Mouse (Mus musculus): ENCODE measurements at regions not wholly inside any gene's neighbourhood (a gene's known extent, or its start where the extent isn't known, plus 50 kb on each side); places are given as distances from the start of the nearest gene placed in this dataset.

DNA sequence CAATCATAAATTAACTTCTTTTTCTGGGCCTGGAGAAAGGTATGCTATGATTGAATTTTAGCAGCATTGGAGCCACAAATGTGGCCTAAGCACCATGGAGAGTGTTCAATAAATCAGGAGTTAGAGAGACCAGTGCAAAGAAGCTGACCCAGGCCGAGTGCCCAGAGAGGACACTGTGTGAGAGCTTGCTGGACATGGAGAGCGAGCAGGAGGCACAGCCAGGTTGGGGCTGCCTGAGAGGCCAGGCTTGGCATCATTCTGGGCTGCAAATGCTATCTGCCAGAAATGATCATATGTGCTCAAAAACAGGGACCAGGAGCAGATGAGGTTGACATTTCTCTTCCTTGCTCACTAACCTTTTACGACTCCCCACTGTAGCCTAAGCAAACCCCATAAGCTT lies 224.5 kb upstream of the 4931429L15Rik start:
- Histone ChIP-seq H3K9ac (no peak overlapping the region), H3K36me3 (no peaks in the 10 kb centered on the region), H3K27me3 (no peaks in the 10 kb centered on the region; the same call in 1 of the 2 replicates), H3K4me3 (no peak overlapping the region), H3K4me2 (no peak overlapping the region), H3K4me1 (replicated peaks) (no peaks in the 10 kb centered on the region; the same call in 1 of the 2 replicates), H3K27ac (no peak overlapping the region), H3K9me3 (no peaks in the 10 kb centered on the region)
- WGBS: 89% methylated on average over 3 of the region's 3 CpGs
- no peak for ATAC-seq (ENCODE audit: low FRiP score)

DNA sequence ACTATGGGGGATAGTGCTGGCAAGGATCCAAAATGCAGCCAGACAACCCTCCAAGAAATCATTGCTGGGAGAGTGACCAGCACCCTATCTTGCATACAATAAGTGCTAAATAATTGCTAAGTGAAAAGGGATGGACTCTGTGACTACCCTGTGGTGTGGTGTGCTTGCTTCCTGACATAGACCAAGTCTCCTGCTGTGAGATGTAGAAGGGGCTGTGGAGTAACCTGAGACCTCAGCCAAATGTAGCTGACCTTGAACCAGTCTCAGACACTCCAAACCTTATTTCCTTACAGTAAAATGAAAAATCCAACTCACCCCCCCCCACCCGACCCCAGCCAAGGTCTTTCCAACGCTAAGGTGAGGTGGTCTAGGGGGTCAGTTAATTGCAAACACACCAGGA lies 221.2 kb upstream of the 4931429L15Rik start:
- Histone ChIP-seq H3K4me1 (replicated peaks) (peaks cover 5% of the 10 kb centered on the region; the same call in 1 of the 2 replicates), H3K4me3 (no peak overlapping the region), H3K9ac (no peak overlapping the region), H3K9me3 (no peaks in the 10 kb centered on the region), H3K27ac (no peak overlapping the region), H3K36me3 (no peaks in the 10 kb centered on the region), H3K4me2 (no peak overlapping the region), H3K27me3 (no peaks in the 10 kb centered on the region; the same call in 1 of the 2 replicates)
- ATAC-seq (ENCODE audit: low FRiP score): no peak
- 79% methylated on average over 2 of the region's 2 CpGs for WGBS

DNA sequence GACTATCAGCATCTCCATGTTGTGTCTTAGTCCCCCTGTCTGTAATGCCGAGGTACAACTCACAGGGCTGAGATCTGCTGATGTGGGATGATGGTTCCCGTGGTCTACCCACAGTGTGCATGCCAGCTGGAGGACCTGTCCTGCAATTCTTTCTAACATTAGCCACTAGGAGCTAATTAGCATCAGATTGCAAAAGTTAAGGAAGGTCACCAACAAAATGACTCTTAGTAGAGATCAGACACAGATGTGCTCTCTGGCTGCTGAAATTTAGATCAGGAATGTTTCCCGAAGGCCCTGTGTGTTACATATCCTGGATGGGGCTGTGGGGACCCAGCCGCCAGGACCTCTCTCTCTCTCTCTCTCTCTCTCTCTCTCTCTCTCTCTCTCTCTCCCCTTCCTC lies 218.8 kb upstream of the 4931429L15Rik start:
- Histone ChIP-seq H3K4me3 (no peak overlapping the region), H3K27me3 (no peaks in the 10 kb centered on the region), H3K27ac (no peak overlapping the region), H3K9me3 (0 out of 2 replicates have a peak, but pooled peaks cover 3% of the 10 kb centered on the region), H3K9ac (no peak overlapping the region), H3K4me1 (replicated peaks) (peaks cover 5% of the 10 kb centered on the region; the same call in 1 of the 2 replicates), H3K4me2 (no peak overlapping the region), H3K36me3 (no peaks in the 10 kb centered on the region)
- WGBS: 80% methylated on average over 4 of the region's 4 CpGs
- ATAC-seq (ENCODE audit: low FRiP score): no peak

DNA sequence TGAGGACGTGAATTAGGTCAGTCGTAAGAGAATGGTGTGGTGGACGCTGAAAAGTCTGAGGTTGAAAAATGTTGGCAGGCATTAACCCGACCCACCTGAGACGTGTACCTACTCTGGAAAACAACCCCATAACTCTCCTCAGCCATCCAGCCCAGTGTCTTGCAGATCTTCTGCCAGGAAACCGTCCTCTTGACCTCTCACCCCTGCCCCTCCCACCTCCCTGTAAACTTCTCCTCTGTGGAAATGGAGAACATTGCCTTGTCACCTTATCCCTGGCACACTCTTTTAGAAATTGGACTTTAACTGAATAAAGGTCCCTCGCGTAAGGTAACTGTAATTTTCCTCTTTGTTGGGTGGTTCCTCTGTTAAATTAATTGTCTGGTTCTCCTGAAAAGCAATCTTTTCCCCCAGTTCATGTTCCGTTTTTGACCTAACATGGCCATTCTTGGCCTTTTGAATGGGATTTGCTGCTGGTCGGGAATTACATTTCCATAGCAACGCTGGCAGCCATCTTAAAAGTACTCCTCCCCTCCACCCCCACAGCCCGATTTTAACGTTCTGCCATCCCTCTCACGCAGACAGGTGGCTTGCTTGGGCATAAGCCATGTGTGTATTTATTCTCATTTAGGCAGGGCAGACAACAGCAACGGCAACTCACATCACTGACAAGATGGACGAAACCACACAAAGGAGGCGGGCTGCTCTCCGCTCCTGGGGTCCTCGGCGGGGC lies 196.8 kb upstream of the 4931429L15Rik start:
- Histone ChIP-seq H3K27me3 (0 out of 2 replicates have a peak, but pooled peaks cover 2% of the 10 kb centered on the region), H3K4me2 (no peak overlapping the region), H3K4me3 (no peak overlapping the region), H3K27ac (no peak overlapping the region), H3K4me1 (replicated peaks) (peaks cover under 1% of the 10 kb centered on the region; the same call in 1 of the 2 replicates), H3K9me3 (no peaks in the 10 kb centered on the region; the same call in 1 of the 2 replicates), H3K36me3 (no peaks in the 10 kb centered on the region), H3K9ac (no peak overlapping the region)
- ATAC-seq (ENCODE audit: low FRiP score): no peak
- 80% methylated on average over 20 of the region's 20 CpGs for WGBS

DNA sequence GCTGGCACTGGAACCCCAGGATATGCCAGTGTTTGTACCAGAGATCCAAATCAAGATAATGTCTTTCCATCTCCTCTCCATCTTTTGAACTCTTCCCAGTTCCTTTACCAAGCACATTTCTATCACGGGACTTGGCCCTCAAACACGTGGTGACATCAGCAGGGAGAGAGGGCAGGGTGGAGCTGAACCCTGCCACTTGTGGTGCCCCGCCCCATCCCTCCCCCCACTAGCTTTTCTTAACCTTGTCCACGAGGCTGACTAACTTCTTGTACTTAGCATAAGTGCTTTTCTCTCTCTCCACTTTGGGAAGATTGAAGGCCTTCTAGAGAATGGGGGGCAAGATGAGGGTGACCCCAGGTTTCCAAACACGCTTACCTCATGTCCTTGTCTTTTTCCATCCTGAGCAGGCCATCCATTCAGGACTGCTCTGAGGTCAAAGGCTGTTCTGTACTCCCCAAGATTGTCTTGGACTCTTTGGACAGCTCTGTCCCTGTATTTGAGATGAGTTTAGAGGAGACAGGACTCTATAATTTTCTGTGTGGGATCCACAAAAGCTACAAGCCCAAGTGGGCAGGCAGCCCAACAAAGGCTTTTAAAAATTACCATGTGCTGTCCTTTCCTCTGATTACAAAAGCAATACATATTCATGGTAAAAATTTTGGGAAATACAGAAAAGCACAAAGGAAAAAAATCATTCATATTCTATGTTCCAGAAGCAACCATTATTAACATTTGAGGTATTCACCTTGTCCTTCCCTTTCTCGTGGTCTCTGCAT lies 192.7 kb upstream of the 4931429L15Rik start:
- Histone ChIP-seq H3K36me3 (no peaks in the 10 kb centered on the region), H3K27ac (no peak overlapping the region), H3K9me3 (no peaks in the 10 kb centered on the region), H3K4me3 (no peak overlapping the region), H3K27me3 (0 out of 2 replicates have a peak, but pooled peaks cover 2% of the 10 kb centered on the region), H3K4me2 (no peak overlapping the region), H3K4me1 (replicated peaks) (peaks cover 24% of the 10 kb centered on the region), H3K9ac (no peak overlapping the region)
- 81% methylated on average over 6 of the region's 6 CpGs for WGBS
- ATAC-seq (ENCODE audit: low FRiP score): no peak

DNA sequence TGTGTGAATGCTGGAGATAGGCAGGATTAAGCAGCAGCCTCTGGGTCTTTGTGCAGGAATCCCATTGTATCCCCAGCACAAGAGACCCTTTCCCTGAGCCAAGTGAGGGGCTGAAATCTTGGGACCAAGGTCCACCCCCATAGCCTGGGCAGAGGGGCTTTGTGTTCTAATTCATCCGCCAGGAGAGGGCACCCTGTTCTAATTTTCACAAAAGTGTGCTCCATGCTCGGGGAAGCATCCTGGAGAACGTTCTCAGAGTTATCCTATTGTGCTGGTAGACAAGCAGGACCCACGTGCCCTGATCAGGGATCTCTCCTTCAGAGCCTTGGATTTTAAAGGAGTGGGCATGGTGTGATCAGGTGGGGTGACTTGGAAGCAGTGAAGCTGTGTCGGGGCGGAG lies 191.5 kb upstream of the 4931429L15Rik start:
- Histone ChIP-seq H3K4me2 (no peak overlapping the region), H3K9me3 (no peaks in the 10 kb centered on the region), H3K36me3 (no peaks in the 10 kb centered on the region), H3K4me3 (no peak overlapping the region), H3K27me3 (0 out of 2 replicates have a peak, but pooled peaks cover 2% of the 10 kb centered on the region), H3K4me1 (replicated peaks) (peaks cover 24% of the 10 kb centered on the region), H3K9ac (no peak overlapping the region), H3K27ac (no peak overlapping the region)
- 46% methylated on average over 6 of the region's 6 CpGs for WGBS
- ATAC-seq (ENCODE audit: low FRiP score): no peak

DNA sequence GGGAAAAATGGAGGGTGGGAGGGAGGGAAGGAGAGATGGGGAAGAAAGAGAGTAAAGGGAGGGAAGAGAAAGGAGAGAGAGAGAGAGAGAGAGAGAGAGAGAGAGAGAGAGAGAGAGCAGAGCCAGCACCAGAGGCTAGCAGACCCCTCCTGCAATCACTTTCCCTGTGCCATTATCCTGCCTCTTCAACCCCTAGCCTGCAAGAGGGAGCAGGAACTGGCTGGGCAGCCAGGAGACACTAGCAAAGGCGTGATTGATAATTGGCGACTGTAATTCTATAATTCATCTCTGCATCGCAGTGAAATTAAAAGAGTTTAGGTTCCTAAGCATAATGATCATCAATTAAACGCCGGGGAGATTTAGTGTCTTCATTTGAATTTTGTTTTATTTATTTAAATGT lies 190.1 kb upstream of the 4931429L15Rik start:
- no peak overlapping the region for H3K4me2 ChIP-seq
- H3K27me3 ChIP-seq: 0 out of 2 replicates have a peak, but pooled peaks cover 7% of the 10 kb centered on the region
- peak overlapping the region; percentile 24; the same call in 1 of the 2 replicates for H3K9ac ChIP-seq
- WGBS: 53% methylated on average over 5 of the region's 5 CpGs
- no peak for ATAC-seq (ENCODE audit: low FRiP score)
- peaks cover 29% of the 10 kb centered on the region for H3K4me1 ChIP-seq (replicated peaks)
- peak overlapping the region; percentile 48; the same call in 1 of the 2 replicates for H3K27ac ChIP-seq
- H3K4me3 ChIP-seq: no peak overlapping the region
- no peaks in the 10 kb centered on the region for H3K9me3 ChIP-seq
- H3K36me3 ChIP-seq: no peaks in the 10 kb centered on the region

DNA sequence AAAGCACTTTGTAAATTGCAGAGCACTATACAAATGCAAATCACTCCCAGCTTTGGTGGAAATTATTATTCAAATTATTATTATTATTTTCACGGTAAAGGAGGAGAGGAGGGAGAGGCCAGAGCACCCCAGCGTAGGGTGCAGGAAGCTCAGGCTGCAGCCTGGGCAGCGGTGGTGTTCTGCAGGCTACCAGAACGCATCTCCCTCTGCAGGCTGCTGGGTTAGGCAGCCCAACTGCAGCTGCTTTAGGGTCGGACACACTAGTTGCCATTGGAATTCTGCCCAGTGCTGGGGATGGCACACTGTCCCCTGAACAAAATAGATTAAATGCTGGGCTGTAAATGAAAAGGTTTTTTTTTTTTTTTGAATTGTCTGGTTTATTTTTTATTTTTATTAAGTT lies 189.7 kb upstream of the 4931429L15Rik start:
- peak overlapping the region; percentile 23; the same call in 1 of the 2 replicates for H3K27ac ChIP-seq
- peaks cover 33% of the 10 kb centered on the region for H3K4me1 ChIP-seq (replicated peaks)
- H3K4me3 ChIP-seq: no peak overlapping the region
- no peak overlapping the region for H3K4me2 ChIP-seq
- H3K9ac ChIP-seq: no peak overlapping the region
- 0 out of 2 replicates have a peak, but pooled peaks cover 7% of the 10 kb centered on the region for H3K27me3 ChIP-seq
- no peaks in the 10 kb centered on the region for H3K9me3 ChIP-seq
- WGBS: 8% methylated on average over 5 of the region's 5 CpGs
- H3K36me3 ChIP-seq: no peaks in the 10 kb centered on the region
- no peak for ATAC-seq (ENCODE audit: low FRiP score)

DNA sequence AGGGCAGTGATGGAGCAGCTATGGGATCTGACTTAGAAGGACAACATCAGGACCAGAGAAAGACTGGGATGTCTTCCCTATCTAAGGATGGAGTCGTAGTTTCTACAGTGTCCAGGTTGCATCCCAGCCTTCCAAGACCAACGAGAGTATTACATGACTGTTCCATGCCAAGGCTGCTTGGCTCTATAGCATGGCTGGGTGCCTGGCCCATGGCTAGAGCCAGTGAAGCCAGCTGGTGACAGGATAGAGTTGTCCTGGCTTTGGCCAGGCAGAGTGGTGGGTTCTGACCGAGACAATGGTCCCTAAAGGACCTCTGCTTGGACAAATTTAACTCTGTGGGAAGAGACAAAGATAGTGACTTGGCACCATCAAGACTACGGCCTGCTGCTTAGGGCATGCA lies 187.2 kb upstream of the 4931429L15Rik start:
- no peak overlapping the region for H3K4me2 ChIP-seq
- WGBS: 91% methylated on average over 4 of the region's 4 CpGs
- H3K9ac ChIP-seq: no peak overlapping the region
- H3K4me1 ChIP-seq (replicated peaks): peaks cover 50% of the 10 kb centered on the region
- no peaks in the 10 kb centered on the region for H3K9me3 ChIP-seq
- no peak overlapping the region for H3K4me3 ChIP-seq
- H3K27ac ChIP-seq: no peak overlapping the region
- no peak for ATAC-seq (ENCODE audit: low FRiP score)
- peaks cover 9% of the 10 kb centered on the region; the same call in 1 of the 2 replicates for H3K27me3 ChIP-seq
- H3K36me3 ChIP-seq: no peaks in the 10 kb centered on the region

DNA sequence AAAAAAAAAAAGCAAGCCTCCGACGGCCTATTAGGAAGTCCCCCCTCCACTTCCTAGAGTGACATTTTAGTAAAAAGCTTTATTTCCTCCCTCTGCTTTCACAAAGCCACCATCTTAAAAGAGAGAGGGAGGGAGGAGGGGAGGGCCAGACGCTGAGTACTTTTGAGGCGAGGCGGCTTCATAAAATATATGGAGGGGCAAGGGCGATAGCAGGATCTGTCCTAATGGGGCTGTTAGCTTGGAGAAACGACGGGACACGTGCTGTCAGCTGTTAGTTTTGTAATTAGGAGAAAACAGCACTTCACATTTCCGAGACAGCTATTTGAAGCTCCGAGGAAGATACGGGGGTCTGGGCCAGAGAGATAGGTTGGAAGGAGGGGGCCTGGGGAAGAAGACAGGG lies 184.8 kb upstream of the 4931429L15Rik start:
- H3K4me3 ChIP-seq: no peak overlapping the region
- peaks cover 13% of the 10 kb centered on the region; the same call in 1 of the 2 replicates for H3K27me3 ChIP-seq
- H3K9ac ChIP-seq: no peak overlapping the region
- no peak for ATAC-seq (ENCODE audit: low FRiP score)
- 34% methylated on average over 12 of the region's 12 CpGs for WGBS
- no peaks in the 10 kb centered on the region for H3K36me3 ChIP-seq
- no peaks in the 10 kb centered on the region for H3K9me3 ChIP-seq
- no peak overlapping the region for H3K27ac ChIP-seq
- peaks cover 29% of the 10 kb centered on the region for H3K4me1 ChIP-seq (replicated peaks)
- no peak overlapping the region for H3K4me2 ChIP-seq

DNA sequence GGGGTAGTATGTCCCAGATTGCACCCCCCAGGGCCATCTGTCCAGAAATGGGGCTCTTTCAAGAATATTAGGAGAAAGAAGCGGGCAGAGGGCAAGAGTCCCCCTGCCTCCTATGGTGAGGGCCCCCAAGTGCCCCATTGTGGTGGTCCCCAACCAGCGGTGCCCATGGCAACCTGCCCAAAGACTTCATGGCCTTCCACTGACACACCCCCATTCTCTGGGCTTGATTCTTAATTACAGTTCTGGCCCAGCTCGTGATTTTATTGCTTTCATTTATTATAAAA lies 184.3 kb upstream of the 4931429L15Rik start:
- Histone ChIP-seq H3K27ac (0 out of 2 replicates have a peak overlapping the region, but pooled peaks have one; percentile 23), H3K4me2 (peak overlapping the region; percentile 23; the same call in 1 of the 2 replicates), H3K4me3 (no peak overlapping the region), H3K36me3 (no peaks in the 10 kb centered on the region), H3K27me3 (peaks cover 13% of the 10 kb centered on the region; the same call in 1 of the 2 replicates), H3K9me3 (no peaks in the 10 kb centered on the region), H3K4me1 (replicated peaks) (peaks cover 29% of the 10 kb centered on the region), H3K9ac (no peak overlapping the region)
- ATAC-seq (ENCODE audit: low FRiP score): peak; percentile 51; the same call in 1 of the 2 replicates
- WGBS: 23% methylated on average over 3 of the region's 3 CpGs
